Mouse (Mus musculus) heart, embryonic 14.5 days (tissue): Measurements from ENCODE around the gene Pomt1. TPM values are rescaled to one million over a fixed set of nuclear protein-coding genes. Genes with fewer than 3 reads are reported as not detected.

Source experiments
- ATAC-seq: fragments of 200-750 bp; cut with Nextera tagmentation; 2 replicates; pipeline ENCODE4 v1.8.0; 2017; ENCODE audit warnings: low read depth, moderate TSS enrichment; ENCODE audit not compliant: insufficient number of reproducible peaks, insufficient read depth, low FRiP score
- H3K27ac ChIP-seq, 2 experiments: fragments of 200-500 bp in 1 of 2; fragments of 300-500 bp in 1 of 2; sonication (generic) in 1 of 2; replicated peaks in 1 of 2; 2 replicates each; pipeline ENCODE4 v1.5.1; 2012 to 2014; ENCODE audit warnings: low read depth in 2 of 2, low read length in 2 of 2, control low read depth in 1 of 2, mild to moderate bottlenecking in 1 of 2, mixed read lengths in 1 of 2; ENCODE audit not compliant: control insufficient read depth in 1 of 2, insufficient read depth in 1 of 2
- H3K27me3 ChIP-seq: fragments of 300-500 bp; sonication (generic); 2 replicates; pipeline ENCODE4 v1.6.1; 2014; ENCODE audit warnings: mild to moderate bottlenecking, low read length, control low read depth; ENCODE audit not compliant: control insufficient read depth, insufficient read depth
- H3K36me3 ChIP-seq: fragments of 300-500 bp; sonication (generic); 2 replicates; pipeline ENCODE4 v1.6.1; 2014; ENCODE audit warnings: mild to moderate bottlenecking, control low read depth, low read length, mixed read lengths; ENCODE audit not compliant: control insufficient read depth, insufficient read depth
- H3K4me1 ChIP-seq, 2 experiments: fragments of 200-500 bp in 1 of 2; fragments of 300-500 bp in 1 of 2; sonication (generic) in 1 of 2; 2 replicates each; pipeline ENCODE4 v1.6.1; 2012 to 2014; ENCODE audit warnings: low read length in 2 of 2, control low read depth in 1 of 2, mixed read lengths in 1 of 2; ENCODE audit not compliant: control insufficient read depth in 2 of 2, insufficient read depth in 2 of 2
- H3K4me2 ChIP-seq: fragments of 300-500 bp; sonication (generic); 2 replicates; pipeline ENCODE4 v1.6.1; 2014; ENCODE audit warnings: mild to moderate bottlenecking, low read length
- H3K4me3 ChIP-seq, 2 experiments: fragments of 200-500 bp in 1 of 2; fragments of 300-500 bp in 1 of 2; sonication (generic) in 1 of 2; 2 replicates each; pipeline ENCODE4 v1.5.1; 2012 to 2014; ENCODE audit warnings: low read length in 2 of 2, mild to moderate bottlenecking in 2 of 2, control low read depth in 1 of 2, low read depth in 1 of 2, moderate library complexity in 1 of 2; ENCODE audit not compliant: control insufficient read depth in 1 of 2, insufficient read depth in 1 of 2
- H3K9ac ChIP-seq: fragments of 300-500 bp; sonication (generic); 2 replicates; pipeline ENCODE4 v1.6.1; 2014; ENCODE audit warnings: mild to moderate bottlenecking, low read length
- H3K9me3 ChIP-seq: fragments of 300-500 bp; sonication (generic); 2 replicates; pipeline ENCODE4 v1.6.1; 2016; ENCODE audit warnings: low read length, control low read depth; ENCODE audit not compliant: control insufficient read depth
- WGBS: fragments of 180-500 bp; shearing (Covaris S2); extraction: QIAGEN DNeasy Blood & Tissue Kit; methylation state at CpG from one replicate; pipeline ENCODE4 v1.1.7; 2014; 5-methylcytosine and 5-hydroxymethylcytosine counted together
- polyA plus RNA-seq: library from polyadenylated mRNA; unstranded; fragments of >200 nt; fragmentation: Nextera tagmentation; extraction: Ambion mirVana; gene quantifications from 2 replicates; pipeline ENCODE4 v1.2.1, GENCODE M21; 2014

Gene Pomt1
- polyA plus RNA-seq, 1 experiment from 2014 or later: 17.3 TPM

DNA sequence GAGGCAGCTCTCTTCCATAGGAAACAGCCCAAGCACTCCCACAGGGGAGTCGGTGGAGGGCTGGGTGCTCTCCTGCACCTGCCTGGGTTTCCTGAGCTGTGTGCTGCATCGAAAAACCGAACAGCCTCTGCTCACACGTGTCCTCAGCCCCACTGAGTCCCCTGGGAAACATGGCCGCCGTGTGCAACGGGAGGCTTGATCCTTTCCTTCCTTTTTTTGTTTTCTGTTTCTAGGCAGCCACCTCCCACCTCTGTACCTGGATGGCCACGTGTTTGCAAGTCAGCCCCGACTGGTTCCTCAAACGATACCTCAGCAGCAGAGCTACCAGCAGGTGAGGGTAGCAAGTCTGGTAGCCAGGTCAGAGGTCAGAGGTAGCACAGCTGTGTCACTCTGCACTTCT lies 14.3 kb upstream of the Pomt1 start:
- no peak overlapping the region for H3K4me3 ChIP-seq
- H3K27me3 ChIP-seq: no peaks in the 10 kb centered on the region
- peaks cover 100% of the 10 kb centered on the region for H3K36me3 ChIP-seq
- no peak overlapping the region for H3K9ac ChIP-seq
- no peaks in the 10 kb centered on the region for H3K4me1 ChIP-seq
- no peaks in the 10 kb centered on the region for H3K9me3 ChIP-seq
- 90% methylated on average over 10 of the region's 10 CpGs for WGBS
- H3K27ac ChIP-seq: no peak overlapping the region
- H3K4me2 ChIP-seq: no peak overlapping the region
- ATAC-seq: no peak

DNA sequence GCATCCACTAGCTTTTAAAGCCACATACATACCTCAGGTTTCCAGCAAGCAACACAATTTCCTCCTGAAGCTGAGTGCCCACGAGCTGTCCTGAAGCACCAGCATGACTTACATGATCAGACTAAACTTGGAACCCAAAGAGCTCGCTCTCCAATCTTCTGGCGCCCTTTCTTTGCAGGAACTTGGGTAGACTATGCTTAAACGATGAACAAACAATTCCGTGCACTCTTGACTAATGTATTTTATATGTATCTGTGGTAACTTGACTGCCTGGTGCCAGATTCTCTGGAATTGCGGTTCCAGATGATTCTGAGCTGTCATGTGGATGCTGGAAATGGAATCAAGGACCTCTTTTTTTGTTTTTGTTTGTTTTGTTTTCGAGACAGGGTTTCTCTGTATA lies 957 bp upstream of the Pomt1 start:
- Histone ChIP-seq H3K27ac (peak overlapping the region; percentile 82 to 93; a peak in 3 of 4 replicates), H3K4me3 (peak overlapping the region; percentile 58 to 86), H3K36me3 (peaks cover 50% of the 10 kb centered on the region), H3K27me3 (no peaks in the 10 kb centered on the region), H3K4me2 (peak overlapping the region; percentile 88), H3K4me1 (peaks cover 0 to 16% of the 10 kb centered on the region in 2 experiments; a peak in 1 of 4 replicates), H3K9me3 (no peaks in the 10 kb centered on the region), H3K9ac (peak overlapping the region; percentile 80)
- ATAC-seq: no peak
- WGBS: 29% methylated on average over 7 of the region's 7 CpGs

DNA sequence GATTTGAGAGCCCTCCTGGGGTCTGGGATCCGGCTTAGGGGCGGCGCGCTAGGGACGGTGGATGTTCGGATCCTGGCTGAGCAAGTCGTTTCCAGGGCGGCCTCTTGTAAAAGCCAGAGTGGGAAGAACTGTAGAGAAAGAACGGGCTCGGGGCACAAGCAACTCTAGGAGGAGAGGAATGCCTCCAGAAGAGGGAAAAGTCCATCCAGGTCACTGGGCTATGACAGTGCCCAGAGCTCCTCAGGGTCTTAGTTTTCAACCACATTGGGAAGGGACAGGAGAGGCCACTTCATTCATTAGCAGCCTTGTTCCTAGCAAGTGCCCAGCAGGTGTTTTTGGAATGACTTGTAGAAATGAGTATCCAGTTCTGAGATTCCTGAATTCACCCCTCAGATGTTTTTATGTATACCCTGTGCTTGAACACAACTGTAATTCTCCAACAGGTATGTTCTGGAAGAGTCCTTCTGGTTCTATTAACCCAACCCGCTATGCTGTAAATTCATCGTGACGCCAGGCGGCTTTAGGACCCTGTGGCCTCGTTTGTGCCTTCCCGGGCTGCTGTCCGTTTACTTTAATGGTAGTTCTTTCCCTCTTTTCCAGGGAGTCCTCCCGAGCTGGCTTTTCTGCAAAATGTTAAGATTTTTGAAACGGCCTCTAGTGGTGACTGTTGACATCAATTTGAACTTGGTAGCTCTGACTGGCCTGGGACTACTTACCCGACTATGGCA lies 534 bp downstream of the Pomt1 start:
- 0% methylated on average over 20 of the region's 20 CpGs for WGBS
- Histone ChIP-seq H3K27ac (peak overlapping the region; percentile 63 to 82), H3K27me3 (no peaks in the 10 kb centered on the region), H3K9me3 (no peaks in the 10 kb centered on the region), H3K4me2 (peak overlapping the region; percentile 88), H3K4me3 (peak overlapping the region; percentile 58 to 86), H3K9ac (peak overlapping the region; percentile 80), H3K36me3 (peaks cover 44% of the 10 kb centered on the region), H3K4me1 (peaks cover 0 to 16% of the 10 kb centered on the region in 2 experiments; a peak in 1 of 4 replicates)
- peak; percentile 42 for ATAC-seq

GRCm38 (mm10) chr2:32237571-32237970 lies 1.2 kb downstream of the Pomt1 start:
- ATAC-seq: no peak
- Histone ChIP-seq H3K27ac (peak overlapping the region in 1 of 2 experiments; percentile 34; a peak in 1 of 4 replicates), H3K9ac (peak overlapping the region; percentile 80), H3K4me1 (peaks cover 0 to 16% of the 10 kb centered on the region in 2 experiments; a peak in 1 of 4 replicates), H3K27me3 (no peaks in the 10 kb centered on the region), H3K9me3 (no peaks in the 10 kb centered on the region), H3K4me3 (peak overlapping the region; percentile 58 to 86; a peak in 3 of 4 replicates), H3K4me2 (peak overlapping the region; percentile 88), H3K36me3 (peaks cover 44% of the 10 kb centered on the region)
- 39% methylated on average over 4 of the region's 4 CpGs for WGBS

GRCm38 (mm10) chr2:32238708-32239435 lies 2.5 kb downstream of the Pomt1 start:
- Histone ChIP-seq H3K4me2 (no peak overlapping the region), H3K27ac (no peak overlapping the region), H3K36me3 (peaks cover 41% of the 10 kb centered on the region), H3K27me3 (no peaks in the 10 kb centered on the region), H3K4me1 (peaks cover 0 to 16% of the 10 kb centered on the region in 2 experiments; a peak in 1 of 4 replicates), H3K4me3 (no peak overlapping the region), H3K9me3 (no peaks in the 10 kb centered on the region), H3K9ac (no peak overlapping the region)
- WGBS: 87% methylated on average over 9 of the region's 9 CpGs
- ATAC-seq: no peak

DNA sequence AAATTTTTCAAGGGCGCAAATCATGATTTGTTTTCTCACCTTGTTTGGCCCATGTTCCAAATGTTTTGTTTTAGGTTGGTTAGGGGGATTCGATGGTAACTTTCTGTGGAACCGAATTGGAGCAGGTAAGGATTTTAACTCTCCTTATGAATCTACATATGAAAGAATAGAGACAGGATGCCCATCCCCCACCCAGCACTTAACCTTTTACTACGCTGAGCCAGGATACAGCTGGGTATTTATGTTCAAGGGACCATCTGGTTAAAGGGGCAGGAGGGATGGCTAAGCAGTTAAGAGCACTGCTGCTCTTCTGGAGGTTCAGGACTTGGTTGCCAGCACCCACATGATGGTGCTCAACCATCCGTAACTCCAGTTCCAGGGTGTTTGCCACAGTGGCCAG lies 4.2 kb downstream of the Pomt1 start:
- no peak overlapping the region for H3K4me2 ChIP-seq
- ATAC-seq: no peak
- no peaks in the 10 kb centered on the region for H3K27me3 ChIP-seq
- peaks cover 49% of the 10 kb centered on the region for H3K36me3 ChIP-seq
- 89% methylated on average over 5 of the region's 5 CpGs for WGBS
- H3K9ac ChIP-seq: no peak overlapping the region
- H3K27ac ChIP-seq: no peak overlapping the region
- H3K9me3 ChIP-seq: no peaks in the 10 kb centered on the region
- no peak overlapping the region for H3K4me3 ChIP-seq
- H3K4me1 ChIP-seq: peaks cover 0 to 8% of the 10 kb centered on the region in 2 experiments; a peak in 1 of 4 replicates

GRCm38 (mm10) chr2:32242986-32243385 lies 6.6 kb downstream of the Pomt1 start:
- no peak for ATAC-seq
- no peaks in the 10 kb centered on the region for H3K9me3 ChIP-seq
- no peaks in the 10 kb centered on the region for H3K4me1 ChIP-seq
- no peaks in the 10 kb centered on the region for H3K27me3 ChIP-seq
- H3K36me3 ChIP-seq: peaks cover 70% of the 10 kb centered on the region
- no peak overlapping the region for H3K27ac ChIP-seq
- no peak overlapping the region for H3K4me2 ChIP-seq
- H3K9ac ChIP-seq: no peak overlapping the region
- WGBS: 81% methylated on average over 4 of the region's 4 CpGs
- H3K4me3 ChIP-seq: no peak overlapping the region
